Mouse (Mus musculus) c-Kit-positive CD71-negative TER-119-negative erythroid progenitor cells, embryonic 14.5 days (primary cell): Measurements from ENCODE around the gene B2m.
A peak's percentile ranks its signal among the peaks of the same experiment; 100 is the strongest.

Source experiments
- DNase-seq: peaks from one replicate; pipeline ENCODE4 v3.0.0-alpha.2; 2013; ENCODE audit warnings: low read depth

B2m gene

GRCm38 (mm10) chr2:122194509-122194929 lies 47.0 kb downstream of the B2m start:
- DNase-seq, result peak; percentile 33

GRCm38 (mm10) chr2:122201501-122201900 lies 54.0 kb downstream of the B2m start:
- DNase-seq, result no peak
